Mouse (Mus musculus): Measurements from ENCODE around the gene Ly6g5b.
A peak's percentile ranks its signal among the peaks of the same experiment; 100 is the strongest.

The Ly6g5b gene

GRCm38 (mm10) chr17:35077285-35077684 is 37.9 kb downstream of the Ly6g5b start:
- DNase-seq, result peak; percentile 94

- DNase-seq, result no peak
These were observed 38.6 kb downstream of the Ly6g5b start, which contains the start of gene Ly6g6e for GRCm38 (mm10) chr17:35076507-35077176. Gene Ly6g6e (plus strand): TSS chr17:35076902.

- no peak for DNase-seq
These were observed 41.1 kb downstream of the Ly6g5b start for GRCm38 (mm10) chr17:35074097-35074496.

GRCm38 (mm10) chr17:35071454-35071853 is 43.8 kb downstream of the Ly6g5b start:
- no peak for DNase-seq

- peak; percentile 95 for DNase-seq
These were observed 44.5 kb downstream of the Ly6g5b start for GRCm38 (mm10) chr17:35070556-35071229.

- DNase-seq, result no peak
These were observed 46.9 kb downstream of the Ly6g5b start for GRCm38 (mm10) chr17:35068213-35068914.

GRCm38 (mm10) chr17:35066084-35066483 is 49.1 kb downstream of the Ly6g5b start, which contains the start of gene Mpig6b:
Gene Mpig6b (minus strand): TSS chr17:35066184.
- DNase-seq, result no peak

- DNase-seq, result peak; percentile 97
These were observed 50.0 kb downstream of the Ly6g5b start, which contains the start of gene Ly6g6c for GRCm38 (mm10) chr17:35064951-35065947. Gene Ly6g6c (plus strand): TSS chr17:35065388.

- DNase-seq, result no peak
These were observed 50.8 kb downstream of the Ly6g5b start for GRCm38 (mm10) chr17:35064378-35064877.

Data from heart, adult 11 months (tissue).